Mouse (Mus musculus) monocyte, adult 2 months (primary cell): Measurements from ENCODE around the gene Pvalb.

Experiments
- DNase-seq, 2 experiments: peaks; one replicate each; pipeline ENCODE4 v3.0.0; 2022; ENCODE audit warnings: low spot score in 2 of 2, low read depth in 1 of 2

Pvalb gene

GRCm38 (mm10) chr15:78165292-78165691 lies 40.9 kb downstream of the Pvalb start:
- DNase-seq, result no peak

DNA sequence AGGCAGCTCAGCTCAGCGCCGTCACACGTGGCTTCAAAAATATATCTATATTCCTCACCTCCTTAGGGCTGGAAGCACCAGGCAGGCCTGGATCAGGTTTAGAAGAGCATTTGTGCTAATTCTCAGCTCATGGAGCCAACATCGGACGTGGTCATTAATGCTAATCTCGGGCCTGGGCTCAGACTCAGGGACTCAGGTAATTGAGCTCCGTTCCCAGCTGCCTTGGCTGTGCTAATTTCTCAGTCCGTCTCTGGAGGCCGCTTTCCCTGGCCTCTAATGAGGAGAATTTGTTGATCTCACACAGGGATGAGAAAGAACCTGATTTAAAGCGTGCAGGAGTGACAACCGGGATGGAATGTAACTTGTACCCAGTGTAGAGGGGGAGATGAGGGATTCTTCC lies 41.7 kb downstream of the Pvalb start:
- no peak for DNase-seq

DNA sequence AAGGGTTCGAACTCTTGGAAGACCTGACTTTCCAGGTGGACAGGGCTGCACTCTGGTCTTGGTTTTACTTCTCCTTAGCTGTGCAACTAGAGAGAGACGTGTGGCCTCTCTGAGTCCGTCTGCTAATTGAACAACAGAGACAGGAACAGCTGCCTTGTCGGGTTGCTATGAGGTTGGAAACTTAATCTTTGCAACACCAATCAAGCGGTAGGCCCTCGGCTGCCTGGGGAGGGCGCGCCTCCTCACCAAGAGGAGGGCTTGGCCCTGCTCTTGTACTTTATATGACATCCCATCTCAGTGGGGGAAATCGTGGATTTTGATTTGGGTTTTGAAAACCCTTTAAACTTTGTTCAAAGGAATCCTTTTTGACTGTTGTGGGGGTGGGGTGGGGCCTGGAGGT lies 44.3 kb downstream of the Pvalb start:
- DNase-seq, result no peak

- no peak for DNase-seq
These were observed 47.9 kb downstream of the Pvalb start for GRCm38 (mm10) chr15:78158335-78158734.

GRCm38 (mm10) chr15:78157824-78158223 lies 48.4 kb downstream of the Pvalb start:
- no peak for DNase-seq

DNA sequence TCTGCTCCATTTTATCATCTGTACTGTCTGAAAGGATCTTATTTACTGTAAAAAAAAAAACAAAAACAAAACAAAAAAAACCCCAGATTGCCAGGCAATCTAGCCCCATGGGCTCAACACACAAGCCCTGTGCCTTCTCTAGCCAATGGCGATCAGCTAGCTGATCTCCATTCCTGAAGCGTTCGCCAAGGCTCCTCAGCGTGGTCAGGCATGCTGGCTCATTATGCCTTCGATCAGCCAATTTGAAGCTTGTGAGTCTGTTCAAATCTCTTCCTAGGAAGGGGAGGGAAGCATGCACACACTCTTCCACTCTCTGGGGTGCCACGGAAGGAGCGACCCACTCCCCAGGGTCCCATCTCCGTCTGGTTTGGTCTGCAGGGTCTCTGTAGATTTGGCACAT lies 48.9 kb downstream of the Pvalb start:
- DNase-seq, result no peak

- no peak for DNase-seq
These were observed 50.8 kb downstream of the Pvalb start for GRCm38 (mm10) chr15:78155421-78155820.

- DNase-seq, result no peak
These were observed 53.0 kb downstream of the Pvalb start for GRCm38 (mm10) chr15:78153045-78153775.

DNA sequence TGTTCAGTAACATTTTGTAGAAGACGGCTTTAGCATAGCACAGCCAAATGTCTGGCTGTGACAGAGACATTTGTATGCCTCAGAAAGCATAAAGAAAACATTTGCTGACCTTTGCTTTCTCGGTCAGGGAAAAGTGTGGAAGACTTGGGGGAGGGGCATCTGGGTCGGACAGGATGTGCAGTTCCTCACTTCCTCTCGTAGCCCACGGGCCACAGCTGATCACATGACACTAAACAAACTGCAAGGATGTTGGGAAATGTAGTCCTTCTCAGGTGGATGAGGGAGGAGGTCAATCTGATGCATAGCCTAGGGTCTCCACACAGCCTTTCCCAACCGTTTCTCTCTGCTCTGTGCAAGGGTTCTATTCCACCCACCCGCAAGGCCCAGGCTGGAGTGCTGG lies 57.6 kb downstream of the Pvalb start:
- no peak for DNase-seq
